Mouse (Mus musculus): Measurements from ENCODE around the gene Gm11639. TPM values are rescaled to one million over a fixed set of nuclear protein-coding genes. Genes with fewer than 3 reads are reported as not detected.
A peak's percentile ranks its signal among the peaks of the same experiment; 100 is the strongest.

The Gm11639 gene
- total and polyA plus RNA-seq, 3 experiments: 0.21 to 0.67 (median 0.32) TPM

GRCm38 (mm10) chr11:104660599-104660998 lies 24.9 kb upstream of the Gm11639 start:
- dilution Hi-C loops (cut with MboI; ENCODE audit: extremely low pct_ligation_motif_present, extremely low pct_unique_long_range_greater_than_20kb, low sequenced_read_pairs) (no loop called here), in situ Hi-C loops (cut with MboI; ENCODE audit: low pct_ligation_motif_present, low pct_unique_long_range_greater_than_20kb, low sequenced_read_pairs) (no loop called here)
- H3K36me3 ChIP-seq (replicated peaks in 1 of 2; ENCODE audit: control insufficient read depth in 1 of 2, insufficient read depth in 1 of 2, low read length in 1 of 2): peaks cover 0 to 68% of the 10 kb centered on the region in 2 experiments
- H3K4me2 ChIP-seq (ENCODE audit: insufficient read depth, low read depth, poor library complexity, severe bottlenecking): no peak overlapping the region
- TF ChIP-seq CTCF (conservative IDR thresholded peaks at IDR 0.05 in 1 of 2, IDR thresholded peaks at IDR 0.05 in 1 of 2; ENCODE audit: low read depth in 2 of 2, low read length in 2 of 2) (peak; percentile 36 to 45; a peak in 3 of 4 replicates), RAD21 (IDR thresholded peaks at IDR 0.05; ENCODE audit: low read depth, low read length) (peak; percentile 3), POLR2AphosphoS2 (IDR thresholded peaks at IDR 0.05; ENCODE audit: low read depth, low read length) (no peak), POLR2A (IDR thresholded peaks at IDR 0.05; ENCODE audit: low read depth, low read length) (no peak)
- H3K4me3 ChIP-seq (replicated peaks in 1 of 3; ENCODE audit: low read depth in 2 of 3, low read length in 2 of 3, poor library complexity in 1 of 3): no peak overlapping the region
- H3K9me3 ChIP-seq (replicated peaks; ENCODE audit: low read length): peaks cover 11% of the 10 kb centered on the region
- H3K27ac ChIP-seq (ENCODE audit: insufficient read depth, low read depth): no peak overlapping the region
- peaks cover 0 to 23% of the 10 kb centered on the region in 2 experiments; a peak in 2 of 4 replicates for H3K4me1 ChIP-seq (ENCODE audit: control insufficient read depth in 1 of 2, insufficient read depth in 2 of 2)
- no peaks in the 10 kb centered on the region for H3K27me3 ChIP-seq (replicated peaks)
- DNase-seq (ENCODE audit: extremely low read depth): no peak
- no peaks in the 10 kb centered on the region for H3K79me2 ChIP-seq (replicated peaks; ENCODE audit: control insufficient read depth, extremely low read depth, insufficient read depth, poor library complexity, severe bottlenecking)
- H3K9ac ChIP-seq (ENCODE audit: insufficient read depth, low read depth): no peak overlapping the region

- no peak overlapping the region for H3K4me2 ChIP-seq (ENCODE audit: insufficient read depth, low read depth, poor library complexity, severe bottlenecking)
- H3K36me3 ChIP-seq (replicated peaks in 1 of 2; ENCODE audit: control insufficient read depth in 1 of 2, insufficient read depth in 1 of 2, low read length in 1 of 2): peaks cover 0 to 67% of the 10 kb centered on the region in 2 experiments
- H3K79me2 ChIP-seq (replicated peaks; ENCODE audit: control insufficient read depth, extremely low read depth, insufficient read depth, poor library complexity, severe bottlenecking): no peaks in the 10 kb centered on the region
- in situ Hi-C loops (cut with MboI; ENCODE audit: low pct_ligation_motif_present, low pct_unique_long_range_greater_than_20kb, low sequenced_read_pairs) (no loop called here), dilution Hi-C loops (cut with MboI; ENCODE audit: extremely low pct_ligation_motif_present, extremely low pct_unique_long_range_greater_than_20kb, low sequenced_read_pairs) (no loop called here)
- H3K9ac ChIP-seq (ENCODE audit: insufficient read depth, low read depth): no peak overlapping the region
- H3K27ac ChIP-seq (ENCODE audit: insufficient read depth, low read depth): no peak overlapping the region
- no peak for DNase-seq (ENCODE audit: extremely low read depth)
- peaks cover 11% of the 10 kb centered on the region for H3K9me3 ChIP-seq (replicated peaks; ENCODE audit: low read length)
- H3K4me1 ChIP-seq (ENCODE audit: control insufficient read depth in 1 of 2, insufficient read depth in 2 of 2): peaks cover 0 to 23% of the 10 kb centered on the region in 2 experiments; a peak in 2 of 4 replicates
- no peak for TF ChIP-seq MXI1 (IDR thresholded peaks at IDR 0.05; ENCODE audit: low read depth, low read length)
- TF ChIP-seq MEF2A (IDR thresholded peaks at IDR 0.05; ENCODE audit: borderline replicate concordance, low read depth, low read length): no peak
- no peak for TF ChIP-seq BHLHE40 (IDR thresholded peaks at IDR 0.05; ENCODE audit: low read depth, low read length)
- TF ChIP-seq JUND (conservative IDR thresholded peaks at IDR 0.05; ENCODE audit: low read depth, low read length): no peak
- H3K4me3 ChIP-seq (replicated peaks in 1 of 3; ENCODE audit: low read depth in 2 of 3, low read length in 2 of 3, poor library complexity in 1 of 3): no peak overlapping the region
- H3K27me3 ChIP-seq (replicated peaks): no peaks in the 10 kb centered on the region
Observed at GRCm38 (mm10) chr11:104661106-104661505, 24.4 kb upstream of the Gm11639 start.

- peaks cover 0 to 19% of the 10 kb centered on the region in 2 experiments; a peak in 1 of 4 replicates for H3K4me1 ChIP-seq (ENCODE audit: control insufficient read depth in 1 of 2, insufficient read depth in 2 of 2)
- TF ChIP-seq SMC3 (IDR thresholded peaks at IDR 0.05; ENCODE audit: low read depth, low read length): 0 out of 2 replicates have a peak, but pooled peaks have one; percentile 15
- TF ChIP-seq ELF1 (IDR thresholded peaks at IDR 0.05; ENCODE audit: low read depth, low read length): no peak
- no peak for TF ChIP-seq SIN3A (IDR thresholded peaks at IDR 0.05; ENCODE audit: low read length)
- TF ChIP-seq CTCF (conservative IDR thresholded peaks at IDR 0.05 in 1 of 2, IDR thresholded peaks at IDR 0.05 in 1 of 2; ENCODE audit: low read depth in 2 of 2, low read length in 2 of 2): peak in 1 of 2 experiments; percentile 34; a peak in 2 of 4 replicates
- H3K4me2 ChIP-seq (ENCODE audit: insufficient read depth, low read depth, poor library complexity, severe bottlenecking): no peak overlapping the region
- in situ Hi-C loops (cut with MboI; ENCODE audit: low pct_ligation_motif_present, low pct_unique_long_range_greater_than_20kb, low sequenced_read_pairs) (no loop called here), dilution Hi-C loops (cut with MboI; ENCODE audit: extremely low pct_ligation_motif_present, extremely low pct_unique_long_range_greater_than_20kb, low sequenced_read_pairs) (no loop called here)
- peaks cover 0 to 66% of the 10 kb centered on the region in 2 experiments for H3K36me3 ChIP-seq (replicated peaks in 1 of 2; ENCODE audit: control insufficient read depth in 1 of 2, insufficient read depth in 1 of 2, low read length in 1 of 2)
- no peaks in the 10 kb centered on the region for H3K79me2 ChIP-seq (replicated peaks; ENCODE audit: control insufficient read depth, extremely low read depth, insufficient read depth, poor library complexity, severe bottlenecking)
- no peak overlapping the region for H3K4me3 ChIP-seq (replicated peaks in 1 of 3; ENCODE audit: low read depth in 2 of 3, low read length in 2 of 3, poor library complexity in 1 of 3)
- H3K27me3 ChIP-seq (replicated peaks): no peaks in the 10 kb centered on the region
- H3K9ac ChIP-seq (ENCODE audit: insufficient read depth, low read depth): no peak overlapping the region
- no peak for DNase-seq (ENCODE audit: extremely low read depth)
- H3K9me3 ChIP-seq (replicated peaks; ENCODE audit: low read length): peaks cover 11% of the 10 kb centered on the region
- H3K27ac ChIP-seq (ENCODE audit: insufficient read depth, low read depth): no peak overlapping the region
Observed at GRCm38 (mm10) chr11:104661531-104662205, 23.8 kb upstream of the Gm11639 start.

All from CH12.LX (cell line).